Mouse (Mus musculus) large intestine, adult 2 months (tissue): Measurements from ENCODE around the gene Cenps. TPM values are rescaled to one million over a fixed set of nuclear protein-coding genes. Genes with fewer than 3 reads are reported as not detected.

ENCODE experiments used
- DNase-seq: peaks from one replicate; pipeline ENCODE4 v3.0.0-alpha.2; 2012; ENCODE audit warnings: low read depth, low spot score
- WGBS: fragments of 180-500 bp; shearing (Covaris S2); methylation state at CpG from one replicate; pipeline ENCODE4 v1.1.7; 2018; 5-methylcytosine and 5-hydroxymethylcytosine counted together
- polyA plus RNA-seq: library from polyadenylated mRNA; depleted of rRNA; stranded (reverse); fragments of >200 nt; gene quantifications from 2 replicates; pipeline ENCODE4 v1.2.3, GENCODE M21; 2012

Cenps gene
- polyA plus RNA-seq, 1 experiment: 5.1 TPM

DNA sequence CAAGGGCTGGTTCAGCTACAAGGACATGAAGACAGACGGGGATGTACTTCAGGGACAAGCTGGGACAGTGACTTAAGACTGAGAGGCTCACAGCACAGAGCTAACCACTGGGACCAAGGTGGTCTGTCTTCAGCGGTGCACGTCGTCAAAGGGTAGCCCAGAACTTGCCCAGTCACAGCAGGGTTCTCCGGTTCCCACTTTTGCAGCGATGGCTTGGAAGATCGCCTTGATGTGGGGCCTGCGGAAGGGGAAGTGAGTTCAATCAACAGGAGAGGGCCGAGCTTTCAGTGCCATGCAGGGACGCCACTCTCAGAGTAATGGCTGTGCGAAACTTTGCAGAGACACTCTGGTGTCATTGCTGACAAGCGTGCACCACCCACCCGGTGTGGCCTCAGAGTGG lies 22.5 kb upstream of the Cenps start:
- 82% methylated on average over 13 of the region's 13 CpGs for WGBS
- no peak for DNase-seq

DNA sequence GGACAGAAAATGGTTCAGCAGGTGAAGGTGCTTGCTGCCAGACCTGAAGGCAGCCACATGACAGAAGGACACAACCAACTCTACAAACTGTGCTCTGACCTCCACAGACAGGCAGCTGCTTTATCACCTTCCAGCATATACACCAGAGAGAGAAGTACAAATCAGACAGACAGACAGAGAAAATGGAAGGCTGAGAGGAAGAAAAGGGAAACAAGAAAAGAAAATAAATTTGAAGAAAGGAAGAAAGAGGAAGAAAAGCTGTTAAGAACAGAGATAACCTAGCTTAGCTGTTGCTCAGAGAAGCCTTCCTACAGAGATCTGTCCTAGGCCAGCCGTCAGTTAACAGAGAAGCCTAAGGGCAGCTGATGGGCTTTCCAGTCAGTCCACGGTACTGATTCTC lies 21.8 kb upstream of the Cenps start:
- DNase-seq: no peak
- WGBS: 90% methylated on average over 2 of the region's 2 CpGs

DNA sequence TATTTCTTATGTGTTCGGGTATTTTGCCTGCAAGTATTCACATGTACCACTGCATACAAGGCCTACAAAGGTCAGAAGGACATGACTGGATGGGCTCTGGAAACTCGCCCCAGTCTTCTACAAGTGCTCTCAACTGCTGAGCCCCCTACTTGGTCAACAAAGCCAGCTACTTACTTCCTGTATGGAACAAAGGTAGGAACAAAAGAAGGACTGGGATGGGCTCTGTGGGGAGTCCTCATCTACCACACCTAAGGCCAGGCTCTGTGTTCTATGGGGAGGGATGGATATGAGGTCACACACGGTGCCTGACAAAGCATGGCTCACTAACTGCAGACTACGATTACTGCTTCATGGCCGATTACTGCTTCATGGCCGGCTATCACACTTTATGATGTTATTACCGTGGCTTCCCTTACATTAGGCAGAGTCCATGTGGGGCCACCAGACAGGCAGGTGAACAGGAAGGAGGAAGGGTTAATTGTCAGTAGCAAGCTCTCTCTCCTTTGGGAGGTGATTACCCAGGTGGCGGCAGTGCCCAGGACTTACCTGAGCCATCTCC lies 20.1 kb upstream of the Cenps start:
- no peak for DNase-seq
- WGBS: 52% methylated on average over 8 of the region's 8 CpGs

DNA sequence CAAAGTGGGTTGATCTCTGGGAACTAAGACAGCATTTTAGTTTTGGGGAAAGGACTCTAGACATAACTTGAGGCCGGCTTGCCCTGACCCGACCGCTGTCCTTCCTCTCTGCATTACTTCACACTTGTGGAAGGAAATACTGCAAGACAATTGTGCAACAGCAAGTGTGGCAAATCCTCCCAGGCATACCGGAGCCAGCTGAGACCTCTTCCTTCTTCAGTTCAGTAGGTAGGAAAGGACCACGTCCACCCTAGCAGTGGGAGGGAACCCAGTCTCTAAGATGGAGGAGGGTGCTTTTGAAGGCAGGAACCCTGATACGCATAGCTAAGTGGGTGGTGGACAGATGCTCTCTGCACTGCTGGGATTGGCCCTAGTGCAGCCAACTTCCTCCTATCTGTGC lies 18.3 kb upstream of the Cenps start:
- no peak for DNase-seq
- WGBS: 93% methylated on average over 6 of the region's 6 CpGs

DNA sequence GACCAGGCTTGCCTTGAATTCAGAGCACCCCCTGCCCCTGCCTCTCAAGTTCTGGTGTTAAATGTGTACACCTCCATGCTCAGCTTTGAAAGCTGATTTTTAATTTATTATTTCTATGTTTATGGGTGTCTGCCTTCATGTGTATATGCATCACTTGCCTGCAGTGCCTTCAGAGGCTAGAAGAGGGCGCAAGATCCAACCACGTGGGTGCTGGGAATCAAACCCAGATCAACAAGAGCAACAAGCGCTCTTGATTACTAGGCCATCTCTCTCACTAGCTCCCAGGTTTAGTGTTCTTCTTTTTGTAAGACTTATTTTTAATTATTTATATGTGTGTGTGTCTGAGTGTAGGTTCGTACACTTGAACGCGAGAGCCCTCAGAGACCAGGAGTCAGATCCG lies 17.4 kb upstream of the Cenps start:
- no peak for DNase-seq
- WGBS: 99% methylated on average over 7 of the region's 7 CpGs

DNA sequence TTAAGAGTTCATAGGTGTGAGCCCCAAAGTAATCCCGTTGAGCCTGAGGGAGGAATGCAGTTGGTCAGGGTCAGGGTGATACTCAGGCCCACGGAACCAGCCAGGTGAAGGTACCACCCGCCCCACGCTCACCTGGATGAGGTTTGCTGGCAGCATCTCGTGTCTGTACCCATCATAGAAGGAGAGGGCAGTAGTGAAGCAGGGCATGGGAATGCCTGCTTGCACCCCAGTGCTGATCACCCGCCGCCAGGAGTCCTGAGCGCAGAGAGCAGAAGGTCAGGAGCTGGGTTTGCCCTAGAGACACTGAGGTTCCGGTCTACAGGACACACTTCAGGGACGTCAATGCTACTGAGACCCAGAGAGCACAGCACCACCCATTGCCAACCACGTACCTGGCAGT lies 13.3 kb upstream of the Cenps start:
- WGBS: 93% methylated on average over 11 of the region's 11 CpGs
- no peak for DNase-seq

DNA sequence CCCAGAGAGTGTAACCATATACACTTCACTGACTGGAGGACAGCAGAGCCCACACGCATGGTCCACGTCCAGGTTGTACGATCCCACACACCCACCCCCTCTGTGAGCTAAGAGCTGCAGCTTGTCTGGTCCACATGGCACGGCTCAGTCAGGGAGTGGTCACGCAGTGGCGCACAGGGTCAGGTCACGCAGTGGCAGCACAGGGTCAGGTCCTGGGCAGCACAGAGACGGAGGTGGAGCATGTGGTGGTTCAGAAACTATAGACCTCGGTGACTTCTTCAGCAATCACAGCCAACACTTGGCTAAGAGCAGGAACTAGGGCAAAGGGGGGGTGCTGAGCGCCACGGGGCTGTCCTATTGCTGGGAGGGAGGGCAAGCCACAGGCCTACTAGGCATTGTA lies 12.8 kb upstream of the Cenps start:
- 82% methylated on average over 11 of the region's 11 CpGs for WGBS
- no peak for DNase-seq

DNA sequence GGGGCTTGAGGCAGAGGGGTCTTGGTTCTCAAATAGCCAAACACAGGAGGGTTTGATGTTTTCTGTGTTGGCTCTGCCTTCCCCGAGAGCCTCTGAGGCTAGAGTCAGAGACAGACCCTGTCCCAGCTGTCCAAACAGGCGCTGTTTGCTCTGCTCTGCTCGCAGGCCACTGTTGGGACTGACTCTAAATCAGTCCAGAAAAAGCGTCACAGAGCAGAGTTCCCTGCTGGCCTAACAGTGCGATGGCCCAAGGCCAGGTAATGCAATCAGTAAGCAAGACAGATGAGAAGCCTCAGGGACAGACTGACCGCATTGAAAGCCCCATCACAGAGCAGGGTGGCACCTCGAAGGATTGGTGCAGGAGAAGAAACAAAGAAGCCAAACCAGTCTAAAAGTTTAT lies 12.2 kb upstream of the Cenps start:
- no peak for DNase-seq
- 58% methylated on average over 7 of the region's 7 CpGs for WGBS

DNA sequence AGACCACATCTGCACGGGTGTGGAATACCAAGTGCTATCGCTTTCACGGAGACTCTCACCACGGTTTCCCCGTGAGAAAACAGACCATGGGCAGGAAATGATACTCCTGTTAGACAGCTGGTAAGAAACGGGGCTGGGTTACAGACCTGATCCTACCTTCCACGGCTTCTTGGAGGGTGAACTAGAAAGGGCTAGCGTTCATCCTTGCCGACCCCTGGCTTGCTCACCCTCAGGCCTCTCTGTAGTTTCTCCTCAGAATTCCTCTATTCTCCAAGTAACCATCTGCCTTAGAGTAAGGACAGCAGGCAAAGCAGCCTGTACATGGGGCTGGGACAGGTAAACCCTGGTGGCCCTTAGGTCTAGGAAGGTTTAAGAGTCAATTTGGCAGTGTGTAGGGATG lies 11.8 kb upstream of the Cenps start:
- 76% methylated on average over 9 of the region's 9 CpGs for WGBS
- DNase-seq: no peak

DNA sequence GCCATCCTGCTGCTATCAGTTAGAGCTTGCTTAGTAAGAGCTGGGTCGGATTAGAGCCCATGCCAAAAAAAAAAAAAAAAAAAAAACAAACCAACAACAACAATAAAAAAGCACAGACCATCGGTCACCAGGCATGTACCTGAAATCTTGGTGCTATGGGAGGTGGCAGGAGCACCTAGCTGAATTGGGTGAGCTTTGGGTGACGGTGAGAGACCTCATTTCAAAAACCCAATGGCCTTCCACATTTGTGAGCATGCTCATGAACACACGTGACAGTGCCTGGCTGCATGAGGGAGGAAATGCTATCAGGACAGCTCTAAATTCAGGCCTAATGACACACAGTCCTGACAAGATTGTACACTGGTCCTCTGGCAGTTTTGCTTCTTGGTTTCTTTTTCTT lies 10.7 kb upstream of the Cenps start:
- WGBS: 74% methylated on average over 4 of the region's 4 CpGs

DNA sequence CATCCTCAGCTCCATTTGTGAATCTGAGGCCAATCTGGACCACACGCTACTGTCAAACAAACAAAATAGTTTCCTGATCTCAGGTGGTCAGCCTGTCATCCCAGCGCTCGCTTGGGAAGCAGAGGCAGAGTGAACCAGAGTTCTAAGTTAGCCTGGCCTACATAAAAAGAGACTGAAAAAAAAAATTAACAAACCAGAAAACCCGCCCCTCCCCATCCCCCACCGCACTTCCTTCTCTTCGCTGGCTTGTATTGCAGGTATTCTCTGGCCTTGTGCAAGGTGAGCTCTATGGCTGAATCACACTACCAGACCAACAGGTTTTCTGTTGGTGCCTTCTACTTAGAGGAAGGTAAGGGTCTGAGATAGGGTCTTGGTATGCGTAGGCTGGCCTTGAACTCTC lies 10.1 kb upstream of the Cenps start:
- WGBS: 69% methylated on average over 7 of the region's 7 CpGs
- no peak for DNase-seq

More for the DNA sequence above, 10.7 kb upstream of the Cenps start:
- no peak for DNase-seq

DNA sequence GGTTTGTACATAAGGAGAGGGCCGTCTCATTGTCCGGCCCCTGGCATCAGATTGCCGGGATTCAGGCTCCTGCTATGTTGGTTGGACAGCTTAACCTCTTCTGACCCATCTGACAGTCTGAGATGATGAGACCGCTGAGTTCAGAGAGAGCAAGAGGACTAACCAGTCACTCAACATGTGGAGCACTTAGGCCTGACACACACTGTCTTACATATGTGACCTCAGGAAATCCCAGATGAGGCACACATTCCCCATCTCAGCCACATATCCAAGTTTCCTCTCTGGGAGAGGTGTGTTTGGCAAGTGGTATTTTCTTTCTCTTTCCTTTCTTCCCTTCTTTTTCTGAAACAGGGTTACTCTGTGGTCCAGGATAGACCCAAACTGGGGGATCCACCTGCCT lies 7.7 kb upstream of the Cenps start:
- no peak for DNase-seq
- 85% methylated on average over 4 of the region's 4 CpGs for WGBS

DNA sequence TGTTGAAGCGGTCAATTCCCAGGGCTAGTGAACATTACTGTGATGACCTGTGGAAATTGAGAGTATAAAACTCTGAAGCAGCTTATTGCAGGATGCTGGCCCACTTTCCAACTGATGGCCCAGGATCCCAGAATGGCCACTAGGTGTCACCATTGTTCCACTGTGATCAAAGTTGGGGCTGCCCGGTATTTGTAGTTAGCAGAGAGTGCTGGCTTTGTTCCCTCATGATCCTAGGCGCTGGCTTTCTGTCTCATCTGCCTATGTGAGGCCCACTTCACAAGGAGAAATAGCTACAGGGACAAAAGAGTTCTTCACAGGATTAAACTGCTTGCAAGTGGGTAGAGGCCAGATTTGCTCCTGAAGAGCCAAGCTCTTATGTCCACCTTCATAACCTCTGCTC lies 7.0 kb upstream of the Cenps start:
- peak; percentile 76 for DNase-seq

DNA sequence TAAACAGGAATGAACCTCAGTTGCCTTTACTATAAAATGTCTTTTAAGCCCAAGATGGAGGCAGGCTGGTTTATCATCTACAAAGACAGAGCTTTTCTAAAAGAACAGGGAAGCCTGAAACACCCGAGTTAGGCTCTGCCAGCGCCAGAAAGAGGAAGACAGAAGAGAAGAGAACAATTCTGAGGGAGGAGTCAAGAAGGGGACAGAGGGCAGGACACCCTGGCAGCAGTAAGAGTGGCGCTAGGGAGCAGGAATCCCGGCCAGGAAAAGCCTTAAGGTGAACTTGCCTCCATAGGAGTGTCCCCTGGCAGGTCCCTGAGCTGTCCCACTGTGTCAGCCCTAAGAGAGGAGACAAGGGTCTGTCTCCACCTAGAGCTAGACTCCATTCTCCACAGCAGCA lies 6.2 kb upstream of the Cenps start:
- 2% methylated on average over 4 of the region's 4 CpGs for WGBS
- DNase-seq: no peak

More for the DNA sequence above, 7.0 kb upstream of the Cenps start:
- 9% methylated on average over 3 of the region's 3 CpGs for WGBS

DNA sequence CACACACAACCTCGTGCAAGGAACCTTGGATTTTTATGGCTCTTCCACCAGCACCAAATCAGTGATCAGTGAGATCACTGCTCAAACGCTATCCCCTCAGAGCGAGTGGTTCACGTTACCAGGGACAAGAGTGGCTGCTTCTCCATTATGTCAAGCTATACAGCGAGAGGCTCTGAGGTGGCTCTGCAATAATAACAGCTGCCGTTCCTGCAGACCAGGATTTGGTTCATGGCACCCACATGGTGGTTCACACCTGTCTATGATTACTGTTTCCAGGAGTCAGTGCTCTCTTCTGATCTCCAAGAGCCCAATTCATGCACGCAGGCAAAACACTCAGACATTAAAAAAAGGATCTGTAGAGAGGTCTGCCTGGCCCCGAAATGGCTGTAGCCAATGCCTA lies 1.1 kb upstream of the Cenps start:
- 76% methylated on average over 8 of the region's 8 CpGs for WGBS

DNA sequence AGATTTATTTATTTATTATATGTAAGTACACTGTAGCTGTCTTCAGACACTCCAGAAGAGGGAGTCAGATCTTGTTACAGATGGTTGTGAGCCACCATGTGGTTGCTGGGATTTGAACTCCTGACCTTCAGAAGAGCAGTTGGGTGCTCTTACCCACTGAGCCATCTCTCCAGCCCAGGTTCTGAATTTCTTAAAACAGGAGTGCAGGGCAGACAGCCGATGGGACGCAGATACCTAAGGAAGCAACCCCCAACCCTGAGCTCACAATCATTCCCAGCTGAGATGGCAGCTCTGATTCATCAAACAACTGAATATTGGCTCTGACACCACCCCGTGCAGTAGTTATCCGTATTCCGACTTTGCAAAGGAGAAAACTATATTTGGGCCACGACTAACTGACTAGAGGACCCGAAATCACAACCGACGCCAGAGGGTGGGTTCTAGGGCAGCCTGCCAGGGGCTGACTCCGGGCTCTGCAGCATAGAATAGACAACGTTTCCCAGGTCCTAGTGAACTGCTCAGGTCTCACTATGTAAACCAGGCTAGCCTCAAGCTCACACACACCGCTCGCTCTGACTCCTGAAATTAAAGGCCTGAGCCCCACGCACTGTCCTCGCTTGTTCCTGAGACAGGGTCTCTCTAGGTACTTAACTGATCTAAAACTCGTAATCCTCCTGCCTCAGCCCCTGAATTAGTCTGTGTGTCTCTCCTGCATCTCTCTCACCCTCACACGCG lies 1.1 kb downstream of the Cenps start:
- DNase-seq: no peak
- 71% methylated on average over 18 of the region's 18 CpGs for WGBS

More for the DNA sequence above, 1.1 kb upstream of the Cenps start:
- no peak for DNase-seq

DNA sequence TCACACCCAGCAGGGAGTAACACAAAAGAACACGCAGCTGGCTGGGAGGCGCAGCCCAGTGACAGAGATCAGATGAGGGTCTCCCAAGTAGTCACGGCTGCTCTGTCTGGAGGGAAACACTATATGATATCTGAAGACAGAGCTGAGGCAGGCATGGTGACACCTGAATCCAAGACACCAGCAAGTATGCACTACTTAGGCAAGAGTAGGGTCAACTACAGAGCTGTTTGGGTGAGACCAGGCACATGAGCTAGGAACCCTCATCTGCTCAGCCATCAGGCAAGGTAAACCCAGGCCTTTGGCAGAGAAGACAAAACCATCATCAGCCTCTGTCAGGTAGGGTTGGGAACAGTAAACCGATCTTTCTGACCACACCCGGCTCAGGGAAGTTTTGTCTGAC lies 4.0 kb downstream of the Cenps start:
- no peak for DNase-seq
- 70% methylated on average over 5 of the region's 5 CpGs for WGBS

DNA sequence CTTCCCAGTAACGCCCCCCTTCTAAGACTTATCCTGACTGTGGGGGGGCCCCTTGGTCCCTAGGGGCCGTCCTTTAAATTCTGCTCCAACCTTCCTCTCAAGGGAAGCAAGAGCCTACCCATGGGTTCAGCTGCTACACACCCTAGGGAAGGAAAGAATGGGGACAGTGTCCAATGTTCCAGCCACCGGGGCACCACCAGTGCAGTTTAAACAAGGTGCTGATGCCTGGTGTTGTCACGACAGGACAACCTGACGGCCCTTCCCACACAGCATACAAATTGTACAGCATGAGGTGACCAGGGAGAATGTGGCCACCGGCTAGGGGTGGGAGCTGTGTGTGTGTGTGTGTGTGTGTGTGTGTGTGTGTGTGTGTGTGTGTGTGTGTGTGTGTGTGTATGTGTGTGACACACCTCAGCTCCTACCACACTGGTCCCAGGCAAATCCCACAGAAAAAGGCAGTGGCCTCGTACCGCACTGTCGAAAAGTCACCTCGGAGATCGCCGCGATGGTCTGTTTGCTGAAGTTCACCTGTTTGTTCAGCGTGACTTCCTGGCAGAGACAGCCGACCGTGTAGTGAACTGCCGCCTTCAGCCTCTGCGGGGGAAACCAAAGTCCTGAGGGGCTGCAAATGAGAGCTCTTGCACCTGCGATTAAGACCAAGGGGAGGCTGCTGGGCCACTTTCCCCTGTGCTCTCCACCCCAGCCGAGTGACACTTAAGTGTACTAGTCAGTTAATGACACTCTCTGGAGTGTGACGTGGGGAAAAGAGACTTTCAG lies 5.5 kb downstream of the Cenps start:
- 51% methylated on average over 21 of the region's 21 CpGs for WGBS
- DNase-seq: no peak

DNA sequence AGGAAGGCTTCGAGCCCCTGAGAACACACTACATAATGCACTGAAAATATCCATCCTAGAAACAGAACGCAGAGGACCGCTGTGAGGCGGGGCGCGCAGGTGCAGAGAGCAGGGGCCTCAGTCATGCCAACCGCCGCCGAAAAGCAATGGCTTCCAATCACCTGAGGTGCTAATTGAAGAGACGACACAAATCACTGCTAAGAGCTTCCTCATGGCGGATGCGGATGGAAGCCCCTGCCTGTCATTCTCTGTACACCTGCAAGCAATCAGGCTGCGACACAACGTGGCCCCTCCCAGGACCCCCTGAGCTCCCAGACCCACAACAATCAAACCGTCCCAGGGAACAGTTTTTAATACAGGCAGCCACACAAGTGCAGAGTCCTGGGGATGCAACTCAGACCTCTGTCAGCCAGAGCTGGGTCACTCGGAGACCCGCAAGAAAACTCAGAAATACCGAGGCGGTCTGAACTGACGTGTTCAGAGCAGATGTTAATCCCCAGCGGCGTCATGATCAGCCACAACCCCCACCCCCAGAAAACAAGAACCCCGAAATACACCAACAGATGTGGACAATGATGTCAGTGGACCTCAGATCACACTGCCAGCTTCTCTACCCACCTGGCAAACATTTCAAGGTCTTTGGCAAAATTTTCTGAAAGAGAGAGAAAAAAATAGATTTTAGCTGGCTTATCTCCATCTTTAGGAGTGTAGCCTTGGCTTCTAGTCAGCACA lies 6.2 kb downstream of the Cenps start:
- WGBS: 94% methylated on average over 23 of the region's 23 CpGs

DNA sequence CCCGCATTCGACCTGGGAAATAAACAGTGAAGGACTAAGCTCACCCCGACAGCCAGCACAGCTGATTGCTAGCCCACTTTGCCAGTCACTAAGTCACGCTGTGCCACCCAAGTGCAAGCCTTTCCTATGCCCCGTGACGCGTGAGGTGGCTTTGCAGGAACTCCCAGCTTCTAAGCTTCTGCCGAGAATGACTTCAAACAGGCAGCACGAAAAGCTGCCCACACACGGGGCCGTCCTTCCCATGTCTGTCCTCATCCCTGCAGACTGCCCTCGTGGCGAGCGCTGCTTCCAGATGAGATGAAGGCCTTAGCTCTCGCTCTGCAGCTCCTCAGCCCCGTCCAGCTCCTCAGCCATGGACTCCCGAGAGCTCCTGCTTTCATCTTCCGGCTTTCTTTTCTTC lies 9.0 kb downstream of the Cenps start:
- DNase-seq: no peak
- WGBS: 80% methylated on average over 18 of the region's 18 CpGs

More for the DNA sequence above, 6.2 kb downstream of the Cenps start:
- DNase-seq: no peak
